In the genomic region with DNA sequence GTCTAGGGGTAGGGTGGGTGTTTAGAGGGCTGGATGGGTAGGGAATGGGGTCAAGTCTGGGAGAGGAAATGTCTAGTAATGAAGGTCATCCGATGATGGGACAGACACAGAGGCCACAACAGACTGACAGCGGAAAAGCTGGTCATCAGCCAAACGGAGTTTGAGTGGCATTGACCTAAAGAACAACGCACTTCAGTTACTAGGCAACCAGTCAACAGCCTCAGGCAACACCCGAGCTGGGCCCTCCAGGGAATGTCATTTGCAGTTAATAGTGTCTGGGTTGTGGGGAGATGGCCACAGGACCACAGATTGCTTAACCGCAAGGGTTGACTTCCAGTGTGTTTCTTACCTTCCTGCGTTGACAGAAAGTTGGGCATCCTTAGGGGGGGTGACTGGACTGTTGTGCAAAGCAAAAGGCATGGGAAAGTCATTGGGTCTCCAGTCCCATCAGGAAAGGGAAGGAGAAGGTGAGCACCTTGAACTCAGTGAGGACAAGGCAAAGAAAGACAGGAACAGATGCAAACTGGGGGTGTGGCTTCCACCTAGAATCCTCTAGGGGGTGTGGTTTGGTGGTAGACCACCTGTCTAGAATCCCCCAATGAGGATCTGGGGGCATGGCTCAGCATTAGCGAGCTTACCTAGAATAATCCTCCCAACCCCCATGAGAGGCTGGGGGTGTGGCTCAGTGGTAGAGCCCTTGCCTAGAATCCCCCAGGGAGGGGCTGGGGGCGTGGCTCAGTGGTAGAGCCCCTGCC, we compare ENCODE assay signal across 10 mouse cellular contexts. TPM values are rescaled to one million over a fixed set of nuclear protein-coding genes. Genes with fewer than 3 reads are reported as not detected.
DNase-seq lines count a peak whose midpoint lies in the region; ATAC-seq and TF ChIP-seq lines count a peak whose summit lies in the region.
"Had no signal": no experiment of that assay in that cellular context is flagged by ENCODE, and none has a peak within 500 bp of the region (broad histone marks: within the 10 kb centered on the region; RNA-seq: fewer than 3 reads in every experiment).

No protein-coding gene starts in this region.

- no peak for TF ChIP-seq POLR2A in limb, embryonic 14.5 days (IDR thresholded peaks at IDR 0.05; ENCODE audit: borderline replicate concordance, extremely low read depth, insufficient read depth, insufficient read length)

- peak; percentile 38; the same call in 1 of the 2 replicates for TF ChIP-seq EP300 in heart, postnatal 0 days (IDR thresholded peaks at IDR 0.05; ENCODE audit: low read depth)

- H3K27ac ChIP-seq in limb, embryonic 14.5 days (replicated peaks; ENCODE audit: low read depth, low read length): no peak overlapping the region
- H3K27ac ChIP-seq in limb, embryonic 10.5 days: no peak overlapping the region
- peak overlapping the region; percentile 63 for H3K27ac ChIP-seq in heart, postnatal 0 days (ENCODE audit: low read depth)
- H3K27ac ChIP-seq: liver, embryonic 14.5 days had no signal

- no peak for ATAC-seq in limb, embryonic 14.5 days (ENCODE audit: low FRiP score, low read depth)
- peak; percentile 80 for ATAC-seq in heart, postnatal 0 days (ENCODE audit: insufficient read depth, low read depth)

- no peak overlapping the region for H3K4me3 ChIP-seq in limb, embryonic 14.5 days (replicated peaks; ENCODE audit: low read length)
- H3K4me3 ChIP-seq in limb, embryonic 10.5 days: no peak overlapping the region
- H3K4me3 ChIP-seq in heart, postnatal 0 days (ENCODE audit: low read depth, low read length): no peak overlapping the region

- no peaks in the 10 kb centered on the region for H3K4me1 ChIP-seq in limb, embryonic 14.5 days (ENCODE audit: control insufficient read depth, insufficient read depth, low read length)
- peaks cover 9% of the 10 kb centered on the region for H3K4me1 ChIP-seq in limb, embryonic 10.5 days
- peaks cover 20% of the 10 kb centered on the region for H3K4me1 ChIP-seq in heart, postnatal 0 days (ENCODE audit: control insufficient read depth, insufficient read depth)

- H3K4me2 ChIP-seq in limb, embryonic 14.5 days (replicated peaks; ENCODE audit: low read depth, low read length, severe bottlenecking): no peak overlapping the region
- peak overlapping the region; percentile 1; the same call in 1 of the 2 replicates for H3K4me2 ChIP-seq in heart, postnatal 0 days (ENCODE audit: low read depth, low read length)

- H3K9me3 ChIP-seq in limb, embryonic 14.5 days (ENCODE audit: control insufficient read depth, low read length): no peaks in the 10 kb centered on the region
- no peaks in the 10 kb centered on the region for H3K9me3 ChIP-seq in limb, embryonic 10.5 days (replicated peaks)
- no peaks in the 10 kb centered on the region for H3K9me3 ChIP-seq in heart, postnatal 0 days (replicated peaks; ENCODE audit: control insufficient read depth, low read length)

- WGBS in limb, embryonic 14.5 days: 72% methylated on average over 8 of the region's 9 CpGs
- 78% methylated on average over 9 of the region's 9 CpGs for WGBS in limb, embryonic 10.5 days
- 25% methylated on average over 8 of the region's 9 CpGs for WGBS in heart, postnatal 0 days

- H3K27me3 ChIP-seq in limb, embryonic 14.5 days (ENCODE audit: control insufficient read depth, insufficient read depth, low read length): no peaks in the 10 kb centered on the region
- H3K27me3 ChIP-seq in limb, embryonic 10.5 days (ENCODE audit: low read depth, poor library complexity, severe bottlenecking): no peaks in the 10 kb centered on the region
- H3K27me3 ChIP-seq in heart, postnatal 0 days (ENCODE audit: control insufficient read depth, insufficient read depth, low read length): no peaks in the 10 kb centered on the region

- H3K36me3 ChIP-seq in limb, embryonic 14.5 days (ENCODE audit: control insufficient read depth, insufficient read depth, low read length): peaks cover 4% of the 10 kb centered on the region; the same call in 1 of the 2 replicates
- H3K36me3 ChIP-seq in limb, embryonic 10.5 days: peaks cover 18% of the 10 kb centered on the region; the same call in 1 of the 2 replicates
- no peaks in the 10 kb centered on the region for H3K36me3 ChIP-seq in heart, postnatal 0 days (replicated peaks; ENCODE audit: control insufficient read depth, insufficient read depth, low read length)

- no peak overlapping the region for H3K9ac ChIP-seq in limb, embryonic 14.5 days (ENCODE audit: low read depth, low read length, severe bottlenecking)
- no peak overlapping the region for H3K9ac ChIP-seq in heart, postnatal 0 days (replicated peaks; ENCODE audit: low read depth, low read length)
- H3K9ac ChIP-seq: liver, embryonic 14.5 days had no signal

- DNase-seq in limb, embryonic 14.5 days (ENCODE audit: low spot score): peak; percentile 33
- no peak for DNase-seq in limb, embryonic 10.5 days (ENCODE audit: low spot score)
- DNase-seq in adrenal gland, postnatal 25 days: peak; percentile 27
- peak; percentile 87 for DNase-seq in heart, postnatal 0 days (ENCODE audit: low spot score)
- peak; percentile 45 for DNase-seq in retina, embryonic 14.5 days (ENCODE audit: low spot score)
- DNase-seq in cerebellum, adult 11 months: no peak
- no peak for DNase-seq in kidney, adult 18-20 months
- DNase-seq in left cerebral cortex, adult 9 months (ENCODE audit: low spot score in 2 of 2): no peak
- DNase-seq: kidney, adult 8-10 months had no signal

- no peak for TF ChIP-seq CTCF in heart, postnatal 0 days (IDR thresholded peaks at IDR 0.05; ENCODE audit: low read depth)

RNA-seq across cellular contexts. Expression of a gene that starts 21.8 kb away (rescaled TPM):
- polyA plus RNA-seq in limb, embryonic 14.5 days (2012; rRNA removed): 10.3 and 13.4 TPM in 2 replicates
- 10.8 and 11.5 TPM in 2 replicates for polyA plus RNA-seq in limb, embryonic 14.5 days (2014; fragmentation: Nextera tagmentation; extraction: Ambion mirVana)
- polyA plus RNA-seq in limb, embryonic 10.5 days (2016; fragmentation: Nextera tagmentation; extraction: Ambion mirVana): 6.4 and 10.6 TPM in 2 replicates
- 12.7 and 12.9 TPM in 2 replicates for total RNA-seq in adrenal gland, postnatal 25 days (2021)
- total RNA-seq in heart, postnatal 0 days (2014; rRNA removed; ENCODE audit: low replicate concordance): 3.9 and 6.3 TPM in 2 replicates
- polyA plus RNA-seq in heart, postnatal 0 days (2015; fragmentation: Nextera tagmentation; extraction: Ambion mirVana): 5.2 and 5.5 TPM in 2 replicates

RNA-seq across cellular contexts. Expression of a gene that starts 55.3 kb away (rescaled TPM):
- 24.7 and 26.4 TPM in 2 replicates for polyA plus RNA-seq in limb, embryonic 14.5 days (2012; rRNA removed)
- polyA plus RNA-seq in limb, embryonic 14.5 days (2014; fragmentation: Nextera tagmentation; extraction: Ambion mirVana): 30.1 and 30.4 TPM in 2 replicates
- 44.5 and 48.3 TPM in 2 replicates for polyA plus RNA-seq in limb, embryonic 10.5 days (2016; fragmentation: Nextera tagmentation; extraction: Ambion mirVana)
- total RNA-seq in adrenal gland, postnatal 25 days (2021): 25.4 and 29.6 TPM in 2 replicates
- total RNA-seq in heart, postnatal 0 days (2014; rRNA removed; ENCODE audit: low replicate concordance): 19.7 and 23.5 TPM in 2 replicates
- polyA plus RNA-seq in heart, postnatal 0 days (2015; fragmentation: Nextera tagmentation; extraction: Ambion mirVana): 19.5 and 22.1 TPM in 2 replicates

Comparison
In these comparisons a context has a peak if more than half of its experiments do, and no peak if none do; other contexts are left out.
1. DNase-seq: peak in limb, embryonic 14.5 days (single experiment), adrenal gland, postnatal 25 days (single experiment), heart, postnatal 0 days (single experiment) and retina, embryonic 14.5 days (single experiment); none in limb, embryonic 10.5 days (single experiment), cerebellum, adult 11 months (single experiment), kidney, adult 18-20 months (single experiment) and left cerebral cortex, adult 9 months (0 of 2).